Mouse (Mus musculus): ENCODE results near the gene Med29. TPM values are rescaled to one million over a fixed set of nuclear protein-coding genes. Genes with fewer than 3 reads are reported as not detected.
A peak's percentile ranks its signal among the peaks of the same experiment; 100 is the strongest.
"Not testable (repeated sequence)": the region's sequence is repeated elsewhere in the genome, so short reads cannot be mapped to it uniquely, and the experiment has no call there.

The Med29 gene
- total and polyA plus RNA-seq, 3 experiments, result 31.1 to 39.6 TPM; not detected in 1

DNA sequence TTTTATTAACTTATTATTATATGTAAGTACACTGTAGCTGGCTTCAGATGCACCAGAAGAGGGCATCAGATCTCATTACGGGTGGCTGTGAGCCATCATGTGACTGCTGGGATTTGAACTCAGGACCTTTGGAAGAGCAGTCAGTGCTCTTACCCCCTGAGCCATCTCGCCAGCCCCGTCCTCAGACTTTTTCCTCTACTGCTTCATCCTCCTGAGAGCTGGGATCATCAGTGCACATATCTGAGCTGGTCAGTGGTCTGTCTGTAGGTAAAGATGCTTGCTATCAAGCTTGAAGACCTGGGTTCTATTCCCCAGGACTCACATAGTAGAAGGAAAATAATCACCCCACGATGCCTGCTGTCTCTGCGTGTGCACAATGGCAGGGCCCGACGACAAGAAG is 5.1 kb downstream of the Med29 start:
- H3K27me3 ChIP-seq (ENCODE audit: control insufficient read depth in 1 of 2, insufficient read depth in 2 of 2, low read length in 2 of 2); H3K4me3 ChIP-seq (ENCODE audit: control insufficient read depth in 1 of 2, insufficient read depth in 1 of 2, low read depth in 2 of 2, low read length in 2 of 2); H3K79me2 ChIP-seq (ENCODE audit: control insufficient read depth, insufficient read depth, low read length, poor library complexity); H3K9ac ChIP-seq (ENCODE audit: control insufficient read depth, low read depth, low read length, poor library complexity, severe bottlenecking); H3K9me3 ChIP-seq (replicated peaks; ENCODE audit: insufficient read depth, low read length); H3K27ac ChIP-seq (ENCODE audit: control insufficient read depth, low read depth, low read length): not testable (repeated sequence)
- DNase-seq (ENCODE audit: low read depth, low spot score), result peak; percentile 18
- Histone ChIP-seq H3K4me1 (ENCODE audit: control insufficient read depth in 1 of 2, insufficient read depth in 2 of 2, low read length in 2 of 2) (peaks cover 2 to 21% of the 10 kb centered on the region in 2 experiments; a peak in 3 of 4 replicates), H3K36me3 (ENCODE audit: control insufficient read depth in 1 of 2, insufficient read depth in 2 of 2, low read length in 2 of 2) (peaks cover 0 to 16% of the 10 kb centered on the region in 2 experiments; a peak in 2 of 4 replicates)
- TF ChIP-seq TBP (IDR thresholded peaks at IDR 0.05; ENCODE audit: low read depth, low read length) (peak; percentile 93), USF1 (IDR thresholded peaks at IDR 0.05; ENCODE audit: low read depth, low read length) (peak; percentile 57; the same call in 1 of the 2 replicates)

DNA sequence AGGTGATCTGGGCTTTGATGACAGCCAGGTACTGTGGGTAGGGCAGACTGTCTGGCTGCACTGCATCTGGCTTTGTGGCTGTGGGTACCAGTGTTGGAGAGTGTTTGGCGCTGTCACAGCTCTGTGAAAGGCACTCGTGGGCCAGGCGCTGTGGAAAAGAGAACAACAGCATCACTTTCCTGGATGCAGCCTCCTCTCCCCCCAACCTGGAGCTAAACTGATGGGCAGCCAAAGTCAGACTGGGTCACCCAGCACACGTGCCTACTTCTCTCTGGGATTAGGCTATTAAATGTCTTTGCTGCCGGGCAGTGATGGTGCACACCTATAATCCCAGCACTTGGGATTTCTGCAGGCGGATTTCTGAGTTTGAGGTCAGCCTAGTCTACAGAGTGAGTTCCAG is 5.6 kb downstream of the Med29 start:
- not testable (repeated sequence) for H3K4me3 ChIP-seq (ENCODE audit: control insufficient read depth in 1 of 2, insufficient read depth in 1 of 2, low read depth in 2 of 2, low read length in 2 of 2); H3K9me3 ChIP-seq (replicated peaks; ENCODE audit: insufficient read depth, low read length); H3K27me3 ChIP-seq (ENCODE audit: control insufficient read depth in 1 of 2, insufficient read depth in 2 of 2, low read length in 2 of 2); H3K9ac ChIP-seq (ENCODE audit: control insufficient read depth, low read depth, low read length, poor library complexity, severe bottlenecking); H3K79me2 ChIP-seq (ENCODE audit: control insufficient read depth, insufficient read depth, low read length, poor library complexity); H3K27ac ChIP-seq (ENCODE audit: control insufficient read depth, low read depth, low read length); DNase-seq (ENCODE audit: low read depth, low spot score)
- Histone ChIP-seq H3K36me3 (ENCODE audit: control insufficient read depth in 1 of 2, insufficient read depth in 2 of 2, low read length in 2 of 2) (peaks cover 0 to 16% of the 10 kb centered on the region in 2 experiments; a peak in 2 of 4 replicates), H3K4me1 (ENCODE audit: control insufficient read depth in 1 of 2, insufficient read depth in 2 of 2, low read length in 2 of 2) (peaks cover 2 to 23% of the 10 kb centered on the region in 2 experiments; a peak in 3 of 4 replicates)

DNA sequence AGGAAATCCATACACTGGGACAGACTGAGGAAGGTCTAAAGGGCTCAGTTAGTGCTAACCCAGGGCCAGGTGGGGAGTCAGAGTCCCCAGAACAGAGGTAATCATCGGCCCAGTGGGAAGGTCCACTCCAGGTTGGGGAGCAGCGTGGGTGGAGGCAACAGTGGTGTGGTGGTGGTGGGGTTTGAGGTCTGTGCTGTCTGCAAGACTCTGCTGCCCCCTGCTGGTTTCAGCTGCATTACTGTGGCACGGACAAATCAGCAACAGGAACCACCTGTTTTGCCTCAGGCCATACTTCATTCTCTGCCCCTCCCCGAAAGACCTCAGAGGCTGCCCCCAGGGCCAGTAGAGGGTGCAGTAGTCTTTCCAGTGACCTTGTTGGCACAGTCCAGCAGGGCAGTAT is 6.0 kb downstream of the Med29 start:
- Histone ChIP-seq H3K9ac (ENCODE audit: control insufficient read depth, low read depth, low read length, poor library complexity, severe bottlenecking) (no peak overlapping the region), H3K27me3 (ENCODE audit: control insufficient read depth in 1 of 2, insufficient read depth in 2 of 2, low read length in 2 of 2) (no peaks in the 10 kb centered on the region), H3K79me2 (ENCODE audit: control insufficient read depth, insufficient read depth, low read length, poor library complexity) (peaks cover 2% of the 10 kb centered on the region), H3K36me3 (ENCODE audit: control insufficient read depth in 1 of 2, insufficient read depth in 2 of 2, low read length in 2 of 2) (peaks cover 0 to 12% of the 10 kb centered on the region in 2 experiments; a peak in 2 of 4 replicates), H3K4me3 (ENCODE audit: control insufficient read depth in 1 of 2, insufficient read depth in 1 of 2, low read depth in 2 of 2, low read length in 2 of 2) (no peak overlapping the region), H3K27ac (ENCODE audit: control insufficient read depth, low read depth, low read length) (no peak overlapping the region), H3K9me3 (replicated peaks; ENCODE audit: insufficient read depth, low read length) (no peaks in the 10 kb centered on the region), H3K4me1 (ENCODE audit: control insufficient read depth in 1 of 2, insufficient read depth in 2 of 2, low read length in 2 of 2) (peaks cover 2 to 19% of the 10 kb centered on the region in 2 experiments; a peak in 3 of 4 replicates)
- TF ChIP-seq ETS1 (IDR thresholded peaks at IDR 0.05; ENCODE audit: low read depth, low read length) (no peak), TCF12 (IDR thresholded peaks at IDR 0.05; ENCODE audit: low read depth, low read length) (no peak), SMC3 (IDR thresholded peaks at IDR 0.05; ENCODE audit: low read depth, low read length) (peak; percentile 81), RAD21 (IDR thresholded peaks at IDR 0.05; ENCODE audit: low read depth, low read length) (peak; percentile 88), TBP (IDR thresholded peaks at IDR 0.05; ENCODE audit: low read depth, low read length) (no peak), CTCF (IDR thresholded peaks at IDR 0.05 in 2 of 3, conservative IDR thresholded peaks at IDR 0.05 in 1 of 3; ENCODE audit: control insufficient read depth in 1 of 3, insufficient read depth in 1 of 3, low read depth in 2 of 3, low read length in 3 of 3, poor library complexity in 1 of 3, severe bottlenecking in 1 of 3) (peak; percentile 84 to 93 (median 90)), BHLHE40 (IDR thresholded peaks at IDR 0.05; ENCODE audit: borderline replicate concordance, low read depth, low read length) (0 out of 2 replicates have a peak, but pooled peaks have one; percentile 24), POLR2A (IDR thresholded peaks at IDR 0.05; ENCODE audit: control insufficient read depth in 1 of 2, insufficient read depth in 1 of 2, low read depth in 1 of 2, low read length in 2 of 2, poor library complexity in 1 of 2) (no peak; a peak in 1 of 4 replicates), MXI1 (IDR thresholded peaks at IDR 0.05; ENCODE audit: low read depth, low read length) (peak; percentile 51; the same call in 1 of the 2 replicates), SIN3A (IDR thresholded peaks at IDR 0.05; ENCODE audit: low read length) (peak; percentile 59; the same call in 1 of the 2 replicates), CHD2 (IDR thresholded peaks at IDR 0.05; ENCODE audit: low read length) (no peak), USF1 (IDR thresholded peaks at IDR 0.05; ENCODE audit: low read depth, low read length) (no peak), POLR2AphosphoS5 (IDR thresholded peaks at IDR 0.05; ENCODE audit: borderline replicate concordance, low read depth, low read length) (no peak), ZC3H11A (IDR thresholded peaks at IDR 0.05; ENCODE audit: low read depth, low read length) (peak; percentile 90), ZMIZ1 (IDR thresholded peaks at IDR 0.05; ENCODE audit: low read depth, low read length) (no peak), KAT2A (conservative IDR thresholded peaks at IDR 0.05; ENCODE audit: low read depth, low read length) (no peak)
- DNase-seq (ENCODE audit: low read depth, low spot score), result peak; percentile 85
